Mouse (Mus musculus) olfactory bulb, adult 2 months (tissue): ENCODE measurements around the gene Smim26.

ENCODE experiments used
- CTCF ChIP-seq: fragments of 200-500 bp; IDR thresholded peaks from 2 replicates; pipeline ENCODE4 v1.5.1; 2012; ENCODE audit warnings: low read depth, mild to moderate bottlenecking, low read length, moderate library complexity; ENCODE audit not compliant: insufficient read depth
- POLR2A ChIP-seq: fragments of 200-500 bp; IDR thresholded peaks from 2 replicates; pipeline ENCODE4 v1.6.1; 2012; ENCODE audit warnings: mild to moderate bottlenecking, low read depth, low read length, moderate library complexity; ENCODE audit not compliant: insufficient read depth

DNA sequence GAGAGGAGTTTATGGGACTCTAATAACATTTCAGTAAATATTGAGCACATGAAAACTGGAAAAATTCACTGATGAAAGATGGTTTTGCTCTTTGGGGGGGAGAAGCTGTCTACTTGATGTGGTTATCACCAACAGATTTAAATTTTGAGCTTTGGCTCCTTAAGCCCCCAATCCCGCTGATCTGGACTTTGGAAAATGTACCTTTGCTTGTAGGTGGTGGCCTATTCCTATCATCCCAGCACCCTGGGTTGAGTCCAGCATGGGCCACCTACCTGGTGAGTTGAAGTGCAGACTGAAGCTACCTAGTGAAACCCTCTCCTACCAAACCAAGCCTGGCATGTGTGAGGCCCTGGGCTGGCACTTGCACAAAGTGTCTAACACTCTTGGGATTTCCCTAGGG, 7.7 kb downstream of the Smim26 start:
- TF ChIP-seq CTCF (no peak), POLR2A (no peak)
